Mouse (Mus musculus) cortical plate, adult 2 months (tissue): Measurements from ENCODE around the gene Proser1.

ENCODE experiments used
- CTCF ChIP-seq: fragments of 200-500 bp; IDR thresholded peaks from 2 replicates; pipeline ENCODE4 v1.5.1; 2011; ENCODE audit warnings: mild to moderate bottlenecking, control low read depth, low read length; ENCODE audit not compliant: insufficient read depth; ENCODE audit errors: extremely low read depth
- POLR2A ChIP-seq: fragments of 200-500 bp; IDR thresholded peaks from 2 replicates; pipeline ENCODE4 v1.6.1; 2011; ENCODE audit warnings: mild to moderate bottlenecking, low read length, control low read depth; ENCODE audit not compliant: insufficient read depth; ENCODE audit errors: extremely low read depth

GRCm38 (mm10) chr3:53525737-53526136 is 62.3 kb downstream of the Proser1 start:
- TF ChIP-seq CTCF = peak; percentile 66
- TF ChIP-seq POLR2A = no peak
